Mouse (Mus musculus) gastrocnemius, postnatal 10 days (tissue): ENCODE data around the gene Acbd4. TPM values are rescaled to one million over a fixed set of nuclear protein-coding genes. Genes with fewer than 3 reads are reported as not detected.
A peak's percentile ranks its signal among the peaks of the same experiment; 100 is the strongest.

Experiments used
- DNase-seq: peaks from one replicate; pipeline ENCODE4 v3.0.0; 2021; ENCODE audit warnings: mixed read lengths
- total RNA-seq, 2 experiments: library from RNA; stranded (reverse); gene quantifications; 2 replicates each; pipeline ENCODE4 v1.2.3; 2021

The Acbd4 gene
- total RNA-seq, 2 experiments from 2014 or later, result 34.9 to 50.5 TPM

DNA sequence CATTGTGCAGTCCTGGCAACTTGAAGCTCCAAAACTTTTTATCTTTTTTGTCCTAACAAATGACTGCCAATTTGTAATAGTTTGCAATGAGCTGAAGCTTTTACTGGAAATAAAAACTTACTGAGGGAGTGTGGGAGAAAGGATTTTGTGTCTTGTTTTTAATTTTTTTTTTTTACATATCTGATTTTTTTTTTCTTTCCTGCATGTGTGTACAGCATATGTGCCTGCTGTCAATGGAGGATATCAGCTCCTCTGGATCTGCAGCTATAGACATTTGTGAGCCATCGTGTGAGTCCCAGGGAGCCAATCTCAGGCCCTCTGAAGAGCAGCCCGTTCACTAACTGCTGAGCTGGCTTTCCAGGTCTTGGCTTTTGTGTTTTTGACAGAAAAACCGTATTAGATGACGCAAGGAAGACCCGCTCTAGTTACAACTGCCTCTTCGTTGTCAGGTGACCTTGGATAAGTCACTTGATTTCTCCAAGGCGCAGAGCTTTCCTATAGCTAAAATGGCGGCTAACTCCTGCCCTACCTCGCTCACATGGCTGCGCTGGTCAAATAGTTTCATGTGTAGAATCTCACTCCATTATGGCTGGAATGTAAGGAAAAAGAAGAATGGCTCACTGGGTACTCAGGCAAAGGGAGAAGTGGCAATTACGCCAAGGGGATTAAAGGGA, 12.9 kb downstream of the Acbd4 start:
- DNase-seq, result no peak

DNA sequence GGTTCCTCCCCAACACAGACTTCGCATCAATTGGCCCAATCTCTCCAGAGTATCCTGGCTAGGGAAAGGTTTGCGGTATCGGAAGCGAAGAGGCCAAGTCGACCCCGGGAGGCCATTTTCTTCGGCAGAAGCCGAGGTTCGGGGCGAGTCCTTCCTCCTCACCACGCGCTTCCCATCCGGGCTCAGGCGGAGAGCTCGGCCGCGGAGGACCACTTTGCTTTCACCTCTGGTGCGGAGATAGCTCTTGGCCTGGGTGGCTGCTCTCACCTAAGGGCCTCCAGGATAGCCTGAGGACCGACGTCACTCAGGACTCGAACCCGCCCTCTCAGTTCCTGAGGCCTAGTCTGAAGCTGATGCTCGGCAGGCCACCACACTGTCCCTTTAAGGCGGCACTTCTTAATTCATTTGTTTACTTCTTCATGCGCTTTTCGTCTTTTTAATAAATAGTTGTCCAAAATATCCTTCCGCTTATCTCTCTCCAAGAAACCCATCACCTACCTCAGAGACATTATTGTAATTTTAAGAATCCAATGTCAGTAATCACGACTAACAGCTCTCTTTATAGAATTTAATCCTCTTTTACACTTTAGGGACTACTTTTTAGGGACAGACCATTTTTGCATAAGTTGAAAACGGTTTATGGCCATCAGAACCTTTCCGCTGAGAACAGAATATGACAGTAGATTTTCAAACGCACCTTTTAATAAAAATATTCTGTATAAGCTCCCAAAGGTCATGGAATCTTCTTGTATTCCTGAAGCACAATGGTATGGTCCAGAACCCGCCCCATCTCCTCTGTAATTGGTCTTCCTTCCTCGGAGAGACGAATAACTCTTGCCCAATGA, 13.9 kb downstream of the Acbd4 start:
- DNase-seq, result peak; percentile 73

DNA sequence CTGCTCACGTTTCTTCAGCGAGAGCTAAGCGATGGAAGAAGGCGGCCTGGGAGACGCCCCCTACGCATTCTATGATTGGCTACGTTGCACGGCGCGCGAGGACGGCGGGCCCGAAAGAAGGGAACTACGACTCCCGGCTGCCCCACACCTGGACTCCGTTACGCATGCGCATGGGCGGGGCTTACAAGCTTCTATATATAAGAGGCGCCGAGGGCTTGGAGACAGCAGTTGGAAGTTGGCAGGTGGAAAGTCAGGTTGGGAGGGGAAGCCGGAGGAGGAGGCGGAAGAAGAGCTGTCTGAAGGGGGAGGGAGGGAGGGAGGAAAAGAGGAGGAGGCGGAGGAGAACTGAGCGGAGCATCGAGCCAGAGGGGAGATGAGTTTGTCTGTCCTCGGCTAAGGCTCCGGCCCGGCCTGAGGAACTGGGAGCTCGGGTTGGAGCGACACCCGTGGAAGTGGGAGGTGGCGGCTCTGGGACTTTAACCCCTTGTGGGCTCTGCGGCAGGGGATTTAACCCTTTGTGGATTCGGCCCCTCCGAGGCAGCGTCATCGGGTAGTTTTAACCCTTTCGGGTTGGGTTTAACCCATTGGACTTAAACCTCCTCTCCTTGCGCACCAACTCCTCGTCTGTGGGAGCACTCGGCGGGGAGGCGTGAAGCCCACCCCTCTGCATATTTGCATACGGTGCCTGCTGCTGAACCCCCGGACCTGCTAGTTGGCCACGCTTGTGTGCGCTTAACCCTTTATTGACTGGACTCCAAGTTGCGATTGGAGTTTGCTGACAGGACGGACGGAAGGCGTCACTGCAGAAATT, 14.7 kb downstream of the Acbd4 start, which contains the start of gene Hexim1:
TSS of gene Hexim1 (plus strand) at position 224 of the 811 bp plus-strand sequence.
- DNase-seq, result peak; percentile 98

DNA sequence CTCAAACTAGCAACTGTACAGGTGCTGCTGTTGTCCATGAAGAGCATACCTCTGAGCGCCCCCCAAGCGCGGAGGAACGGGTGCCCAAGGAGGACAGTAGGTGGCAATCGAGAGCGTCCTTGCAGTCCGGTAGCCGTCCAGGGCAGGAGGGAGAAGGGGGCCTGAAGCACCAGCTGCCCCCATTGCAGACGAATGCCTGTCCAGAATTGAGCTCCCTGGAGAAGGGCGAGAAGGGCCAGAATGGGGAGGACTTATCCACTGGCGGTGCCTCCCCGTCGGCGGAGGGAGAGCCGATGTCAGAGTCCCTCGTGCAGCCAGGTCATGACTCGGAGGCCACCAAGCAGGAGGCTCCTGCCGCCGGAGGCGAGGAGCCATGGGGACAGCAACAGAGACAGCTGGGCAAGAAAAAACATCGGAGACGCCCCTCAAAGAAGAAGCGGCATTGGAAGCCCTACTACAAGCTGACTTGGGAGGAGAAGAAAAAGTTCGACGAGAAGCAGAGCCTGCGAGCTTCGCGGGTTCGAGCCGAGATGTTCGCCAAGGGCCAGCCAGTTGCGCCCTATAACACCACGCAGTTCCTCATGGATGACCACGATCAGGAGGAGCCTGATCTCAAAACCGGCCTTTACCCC, 15.6 kb downstream of the Acbd4 start:
- DNase-seq, result peak; percentile 72

DNA sequence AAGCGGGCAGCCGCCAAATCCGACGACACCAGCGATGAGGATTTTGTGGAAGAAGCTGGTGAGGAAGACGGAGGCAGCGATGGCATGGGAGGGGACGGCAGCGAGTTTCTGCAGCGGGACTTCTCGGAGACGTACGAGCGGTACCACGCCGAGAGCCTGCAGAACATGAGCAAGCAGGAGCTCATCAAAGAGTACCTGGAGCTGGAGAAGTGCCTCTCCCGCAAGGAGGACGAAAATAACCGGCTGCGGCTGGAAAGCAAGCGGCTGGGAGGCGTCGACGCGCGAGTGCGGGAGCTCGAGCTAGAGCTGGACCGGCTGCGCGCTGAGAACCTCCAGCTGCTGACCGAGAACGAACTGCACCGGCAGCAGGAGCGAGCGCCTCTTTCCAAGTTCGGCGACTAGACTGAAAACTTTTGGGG, 16.1 kb downstream of the Acbd4 start:
- DNase-seq, result no peak

DNA sequence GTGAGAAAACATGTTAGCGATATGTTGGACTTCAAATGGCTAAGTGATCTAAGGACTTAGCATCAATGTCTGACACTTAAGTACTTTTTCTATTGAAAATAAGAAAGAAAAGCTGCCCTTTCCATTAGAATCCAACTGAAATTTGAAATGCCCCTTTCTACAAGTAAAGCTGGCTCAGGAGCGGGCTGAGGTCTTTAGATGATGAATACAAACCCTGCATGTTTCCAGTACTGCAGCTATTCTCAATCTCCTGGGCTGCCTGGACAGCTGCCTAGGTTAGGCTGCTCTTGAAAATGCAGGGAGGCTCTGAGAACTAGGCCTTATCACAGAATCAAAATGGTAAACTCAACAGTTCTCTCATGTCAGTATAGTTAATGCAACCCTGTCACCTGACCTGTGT, 17.4 kb downstream of the Acbd4 start:
- DNase-seq, result no peak

DNA sequence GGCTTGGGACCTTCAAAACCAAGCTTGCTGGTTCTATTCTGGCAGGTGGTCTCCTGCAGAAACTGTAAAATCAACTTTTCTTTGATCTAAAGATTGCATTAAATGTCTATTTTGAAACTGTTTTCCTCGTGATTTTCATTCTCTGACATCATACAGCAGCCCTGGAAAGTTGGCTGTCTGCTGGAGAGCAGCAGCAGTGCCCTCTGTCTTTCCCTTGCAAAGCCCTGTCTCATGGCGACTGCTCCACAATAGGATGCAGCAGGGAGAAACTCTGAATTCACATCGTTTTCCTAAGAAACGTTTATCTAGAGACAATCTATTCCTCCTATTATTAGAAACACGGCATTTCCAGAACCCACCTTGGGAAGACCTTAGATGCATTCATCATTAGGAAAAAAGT, 18.1 kb downstream of the Acbd4 start:
- no peak for DNase-seq

DNA sequence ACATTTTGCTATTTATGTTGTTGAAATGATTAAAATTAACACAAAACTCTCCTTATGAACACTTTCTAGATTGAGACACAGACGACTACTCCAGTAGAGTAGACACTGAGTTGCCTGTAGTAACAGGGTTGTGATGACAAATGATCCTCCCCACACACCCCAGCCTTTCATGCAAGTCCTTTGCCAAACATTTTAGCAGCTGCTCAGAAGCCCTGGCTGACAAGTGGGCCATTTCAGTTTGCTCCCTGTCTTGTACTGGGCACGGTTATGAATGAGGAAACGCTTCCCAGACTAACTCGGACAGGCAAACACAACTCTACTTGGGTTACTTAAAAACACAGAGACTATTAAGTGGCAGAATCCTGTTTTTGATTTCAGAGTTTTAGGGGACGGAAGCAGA, 18.8 kb downstream of the Acbd4 start:
- no peak for DNase-seq

DNA sequence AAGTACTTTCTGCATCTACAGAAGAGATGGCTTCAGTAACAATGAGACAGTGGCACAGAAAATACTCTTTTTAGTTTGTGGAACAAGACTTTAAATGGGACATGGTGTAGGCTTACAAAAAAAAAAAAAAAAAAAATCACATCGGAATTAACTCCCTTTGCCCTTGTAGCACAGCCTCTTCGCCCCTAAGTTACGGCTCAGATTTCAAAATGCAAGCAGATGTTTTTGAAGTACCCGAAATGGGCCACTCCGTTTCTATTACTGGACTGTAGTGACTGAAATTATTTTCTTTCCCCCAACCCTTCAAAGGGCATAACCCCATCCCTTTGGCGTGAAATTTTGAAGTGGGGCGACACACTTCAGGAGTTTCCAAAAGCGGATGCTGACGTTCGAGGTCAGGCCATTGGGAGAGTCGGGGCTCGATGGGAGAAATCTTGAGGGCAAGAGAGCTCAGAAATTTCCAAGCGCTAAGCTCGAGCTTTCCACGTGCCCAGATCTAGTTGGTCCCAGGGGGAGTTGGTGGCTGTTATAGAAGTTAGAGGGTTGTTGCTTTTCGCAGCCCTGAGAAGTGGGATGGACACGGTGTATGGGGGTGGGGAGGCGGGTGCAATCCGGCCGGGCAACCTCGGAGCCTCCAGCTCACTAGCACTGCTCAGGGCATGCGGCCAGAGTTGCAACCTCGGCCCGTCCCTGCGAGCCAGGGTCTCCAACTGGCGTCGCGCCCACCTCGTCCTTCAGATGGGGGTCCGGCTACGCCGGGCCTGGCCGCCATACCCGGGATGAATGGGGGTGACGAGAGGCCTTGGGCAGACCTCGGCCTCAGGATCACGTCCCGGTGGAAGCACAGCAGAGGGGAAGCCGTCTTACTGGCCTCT, 30.5 kb downstream of the Acbd4 start, which contains the start of gene Hexim2:
TSS of gene Hexim2 (plus strand) at position 729 of the 875 bp plus-strand sequence.
- DNase-seq, result peak; percentile 80

DNA sequence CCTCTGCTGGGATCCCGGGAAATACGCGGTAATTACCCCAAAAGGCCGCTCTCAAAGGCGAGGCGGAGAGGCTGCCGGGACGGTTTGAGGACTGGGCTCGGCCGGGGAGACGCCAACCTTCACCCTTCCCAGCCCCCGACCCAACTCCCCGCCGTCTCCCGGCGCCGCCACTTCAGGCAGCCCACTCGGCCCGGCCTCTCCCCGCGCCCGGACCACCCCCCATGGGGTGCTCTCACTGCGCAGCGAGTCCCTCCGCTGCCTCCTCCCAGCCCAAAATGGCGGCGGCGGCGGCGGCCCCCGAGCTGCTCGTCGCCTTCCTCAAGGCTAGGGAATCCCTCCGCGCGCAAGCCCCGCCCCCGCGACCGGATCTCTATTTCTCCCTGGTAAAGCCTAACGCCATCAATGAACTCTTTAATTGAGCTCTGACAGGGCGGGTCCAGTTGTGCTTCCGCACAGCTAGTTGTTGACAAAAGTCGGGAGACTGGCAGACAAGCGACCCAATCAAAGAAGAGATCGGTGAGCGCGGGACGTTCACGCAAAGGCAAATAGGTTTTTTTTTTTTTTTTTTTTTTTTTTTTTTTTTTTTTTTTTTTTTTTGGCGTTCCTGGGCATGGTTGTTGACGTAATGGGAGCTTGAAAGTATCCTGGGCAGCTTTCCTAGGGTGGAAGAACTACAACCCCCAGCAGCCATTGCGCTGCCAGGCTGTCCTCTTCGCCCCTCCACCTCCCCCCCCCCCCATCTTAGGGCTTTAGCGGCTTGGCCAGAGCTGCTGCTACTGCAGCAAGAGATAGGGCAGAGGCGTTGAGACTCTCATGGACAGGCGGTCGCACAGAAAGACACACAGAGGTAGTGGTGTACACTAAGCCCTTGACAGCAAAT, 31.3 kb downstream of the Acbd4 start:
- DNase-seq, result peak; percentile 100

DNA sequence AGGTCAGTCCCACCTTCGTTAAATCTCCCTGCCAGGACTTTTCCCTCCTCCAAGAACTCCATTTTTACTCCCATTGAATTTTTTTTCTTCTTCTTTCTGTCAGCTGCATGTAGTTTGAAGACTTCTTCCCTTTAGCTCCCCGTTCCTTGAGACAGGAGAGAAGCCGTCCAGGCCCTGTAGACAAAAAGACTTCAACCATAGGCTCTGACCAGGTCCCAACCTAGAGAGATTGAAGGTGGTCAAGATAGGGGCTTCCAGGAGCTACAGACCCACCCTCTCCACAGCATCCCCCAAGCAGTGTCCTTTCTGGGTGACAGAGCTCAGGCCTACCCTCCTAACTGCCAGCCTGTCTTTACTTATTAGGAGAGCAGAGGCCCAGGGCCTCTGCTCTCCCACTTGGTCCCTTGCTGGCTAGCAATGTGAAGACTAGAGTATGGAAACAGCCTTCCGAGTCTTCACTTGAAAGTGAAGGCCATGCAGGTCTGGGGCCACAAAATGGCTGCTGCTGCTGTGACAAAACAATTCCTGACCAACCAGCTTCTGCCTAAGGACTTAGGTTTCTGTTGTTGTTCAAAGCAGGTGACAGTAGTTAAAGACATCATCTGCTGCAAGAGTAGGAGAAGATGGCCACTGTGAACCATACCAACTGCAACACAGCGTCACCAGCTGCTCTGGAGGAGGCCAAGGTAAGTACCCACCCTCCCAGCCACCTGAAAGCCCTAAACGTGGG, 32.1 kb downstream of the Acbd4 start:
- no peak for DNase-seq

DNA sequence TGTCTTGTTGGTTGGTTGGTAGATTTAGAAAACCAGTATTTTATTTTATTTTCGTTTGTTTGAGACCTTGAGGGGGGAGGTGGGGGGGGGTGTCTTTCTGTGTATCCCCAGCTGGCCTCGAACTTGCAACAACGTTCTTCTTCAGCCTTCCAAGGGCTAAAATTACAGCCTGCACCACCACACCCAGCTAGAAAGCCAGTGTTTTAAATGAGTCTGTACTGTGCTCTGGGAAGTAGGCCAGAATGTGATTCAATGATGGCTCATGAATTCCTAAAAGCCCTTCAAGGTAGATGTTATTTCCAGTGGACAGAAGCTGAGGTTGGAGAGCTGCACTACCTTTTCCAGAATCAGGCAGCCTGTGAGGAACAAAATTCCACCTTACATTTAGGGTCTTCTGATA, 32.7 kb downstream of the Acbd4 start:
- DNase-seq, result no peak

DNA sequence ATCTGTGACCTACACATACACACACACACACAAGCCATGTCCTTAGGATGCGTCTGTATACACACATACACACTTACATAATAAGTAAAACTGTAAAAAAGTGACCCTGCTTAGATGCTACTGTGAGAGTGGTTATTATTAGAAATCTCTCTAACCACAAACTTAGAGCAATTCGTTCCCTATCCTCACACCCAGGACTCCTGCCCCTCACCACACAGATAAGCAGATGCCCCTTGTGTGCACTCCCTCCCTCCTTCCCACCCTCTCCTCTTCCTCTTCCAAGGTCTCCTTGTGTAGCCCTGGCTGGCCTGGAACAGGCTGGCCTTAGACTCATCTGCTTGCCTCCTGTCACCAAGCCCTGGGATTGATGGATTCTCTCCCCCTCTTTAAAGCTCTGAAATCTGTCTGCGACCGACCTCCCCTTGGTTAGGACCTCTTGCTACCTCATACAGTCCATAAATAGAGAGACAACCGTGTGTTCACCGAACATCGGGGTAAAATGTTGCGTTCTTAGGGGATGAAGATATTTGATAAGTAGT, 34.6 kb downstream of the Acbd4 start:
- DNase-seq, result no peak

DNA sequence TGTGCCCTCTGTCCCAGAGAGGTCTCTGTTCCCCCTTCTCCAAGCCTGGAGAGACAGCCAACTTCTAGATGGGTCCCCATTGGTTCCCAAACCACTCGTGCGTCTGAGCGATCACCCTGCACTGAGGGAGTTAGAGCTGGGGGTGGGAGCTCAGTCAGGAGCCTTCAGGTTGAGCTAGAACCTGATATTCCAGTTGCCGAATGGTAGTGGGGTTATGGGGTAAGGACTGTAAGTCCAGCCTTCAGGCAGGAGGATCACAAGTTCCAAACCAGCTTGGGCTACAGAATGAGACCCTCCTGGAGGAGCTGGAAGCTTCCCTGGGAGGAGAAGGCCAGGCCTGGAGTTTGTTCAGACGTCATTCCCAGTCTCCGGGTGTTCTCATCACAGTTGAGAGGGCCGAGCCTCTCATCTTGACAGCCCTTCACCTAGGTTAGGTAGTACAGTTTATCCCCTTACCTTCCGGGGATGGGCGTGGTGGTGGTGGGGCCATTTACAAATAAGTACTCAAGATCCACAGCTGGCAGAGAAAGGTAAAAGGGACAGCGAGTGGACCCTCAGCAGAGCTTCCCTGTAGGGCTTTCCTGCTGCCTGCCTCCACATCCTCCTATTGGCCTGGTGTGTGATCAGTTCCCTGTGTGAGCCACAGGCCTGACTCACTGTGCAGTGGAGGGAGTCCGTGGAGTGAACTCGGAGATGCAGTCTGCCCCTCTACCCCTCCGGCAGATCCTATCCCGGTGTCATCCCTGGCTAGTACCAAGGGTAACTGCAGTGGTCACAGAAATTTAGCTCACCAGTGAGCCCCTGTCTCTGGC, 38.7 kb downstream of the Acbd4 start:
- DNase-seq, result no peak

DNA sequence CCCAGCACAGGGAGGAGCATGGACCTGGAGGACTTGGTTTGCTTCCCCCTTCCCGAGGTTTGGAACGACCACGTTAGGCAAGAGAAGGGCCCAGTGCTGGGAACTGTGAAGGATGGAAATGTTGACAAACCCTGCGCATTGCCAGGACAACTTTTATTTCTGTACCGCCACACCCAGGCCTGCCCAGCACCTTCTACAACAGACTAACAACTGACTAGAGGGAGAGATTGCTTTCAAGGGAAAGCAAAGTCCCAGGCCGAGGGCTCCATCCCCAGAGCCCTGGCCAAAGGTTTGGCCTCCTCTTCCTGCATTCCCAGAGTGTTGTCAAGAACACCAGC, 39.2 kb downstream of the Acbd4 start:
- DNase-seq, result no peak

DNA sequence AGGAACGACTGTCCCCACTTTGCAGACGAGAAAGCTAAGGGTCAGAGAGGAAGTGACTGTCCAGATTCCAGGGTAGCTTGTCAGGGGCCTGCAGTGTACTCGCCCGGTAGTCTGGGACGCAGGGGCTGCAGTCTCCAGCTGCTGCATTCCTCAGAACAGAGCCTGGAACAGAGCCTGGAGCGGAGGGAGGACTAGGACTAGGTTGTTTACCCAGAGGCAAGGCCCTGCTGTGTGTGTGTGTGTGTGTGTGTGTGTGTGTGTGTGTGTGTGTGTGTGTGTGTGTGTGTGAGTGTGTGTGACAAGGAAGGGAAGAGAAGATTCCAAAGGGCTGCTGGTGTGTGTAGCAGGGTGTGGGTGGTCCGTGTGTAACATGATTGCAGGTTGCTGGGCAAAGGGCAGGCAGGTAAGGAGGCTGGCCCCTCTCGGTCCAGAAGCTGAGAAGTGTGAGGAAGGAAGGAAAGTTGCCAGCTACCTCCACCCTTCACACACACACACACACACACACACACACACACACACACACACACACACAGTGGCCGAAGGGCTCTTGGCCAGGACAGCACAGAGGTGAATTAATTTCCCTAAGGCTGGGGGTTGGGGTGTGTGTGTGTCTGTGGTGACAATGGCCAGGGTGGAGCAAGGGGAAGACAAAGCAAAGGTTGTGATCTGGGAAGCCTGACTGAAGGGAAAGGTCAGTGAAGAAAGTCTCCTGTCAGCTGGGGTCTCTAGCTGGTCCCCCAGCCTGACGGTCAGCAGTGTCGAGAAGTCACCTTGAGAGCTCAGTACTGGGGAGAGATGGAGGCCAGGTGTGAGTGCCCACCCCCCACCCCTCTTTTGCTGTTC, 39.8 kb downstream of the Acbd4 start:
- peak; percentile 71 for DNase-seq

DNA sequence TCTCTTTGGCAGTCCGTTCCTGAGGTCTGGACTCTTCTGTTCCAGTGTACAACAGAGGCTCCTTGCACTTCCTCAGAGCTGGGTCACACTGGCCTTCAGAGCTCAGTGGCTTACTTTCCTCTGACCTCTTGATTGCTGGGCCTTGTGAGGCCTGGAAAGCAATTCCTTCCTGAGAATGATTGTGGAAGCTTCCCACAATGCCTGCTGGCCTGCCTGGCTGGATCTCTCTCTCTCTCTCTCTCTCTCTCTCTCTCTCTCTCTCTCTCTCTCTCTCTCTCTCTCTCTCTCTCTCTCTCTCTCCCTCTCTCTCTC, 40.4 kb downstream of the Acbd4 start:
- no peak for DNase-seq
